ENCODE assay signal across 10 mouse cellular contexts in the genomic region with DNA sequence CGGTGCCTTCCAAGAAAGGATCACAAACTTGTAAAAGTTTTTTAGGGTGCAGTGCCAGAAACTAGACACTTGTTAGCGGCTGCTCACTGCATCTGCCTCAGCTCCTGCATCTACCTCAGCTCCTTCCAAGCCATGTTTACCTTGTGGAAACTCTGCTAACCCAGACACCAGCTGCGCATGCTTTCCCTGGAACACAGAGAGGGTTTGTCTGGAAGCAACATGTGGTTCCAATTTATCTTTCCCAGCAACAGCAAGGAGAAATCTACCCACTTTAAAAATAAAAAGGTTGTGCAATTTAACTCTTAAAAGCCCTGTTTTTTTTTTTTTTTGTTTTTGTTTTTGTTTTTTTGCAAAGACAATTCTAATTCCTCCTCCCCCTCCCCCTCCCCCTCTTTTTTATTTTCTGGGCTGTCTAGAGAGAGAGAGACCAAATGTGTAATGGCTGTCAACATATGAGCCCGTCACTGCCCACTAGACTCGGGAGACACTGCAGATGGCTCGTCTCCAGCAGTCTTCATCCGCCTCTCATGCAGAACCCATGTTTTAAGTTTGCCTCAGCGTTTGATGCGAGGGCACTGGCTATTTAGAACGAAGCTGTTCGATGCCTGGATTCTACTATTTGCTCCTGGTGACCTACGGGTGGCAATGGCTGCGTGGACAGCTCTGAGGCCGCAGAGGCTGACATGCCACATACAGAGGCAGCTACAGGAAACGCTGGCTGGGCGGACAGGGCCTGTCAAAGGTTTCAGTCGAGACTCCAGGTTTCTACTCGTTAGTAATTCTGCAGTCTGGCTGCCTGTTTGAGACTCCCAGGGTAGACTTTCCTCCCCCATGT.
A peak's percentile ranks its signal among the peaks of the same experiment; 100 is the strongest.
DNase-seq lines count a peak whose midpoint lies in the region; ATAC-seq and TF ChIP-seq lines count a peak whose summit lies in the region.
"Had no signal": no experiment of that assay in that cellular context is flagged by ENCODE, and none has a peak within 500 bp of the region (broad histone marks: within the 10 kb centered on the region; RNA-seq: fewer than 3 reads in every experiment).

No protein-coding gene starts in this region.

- H3K4me3 ChIP-seq in kidney, adult 2 months (ENCODE audit: insufficient read depth, low read depth, low read length): no peak overlapping the region
- no peak overlapping the region for H3K4me3 ChIP-seq in embryonic fibroblast, embryonic 13.5 days (ENCODE audit: insufficient read depth, low read length)
- no peak overlapping the region for H3K4me3 ChIP-seq in liver, embryonic 13.5 days (replicated peaks)
- H3K4me3 ChIP-seq: hindbrain, embryonic 15.5 days; midbrain, embryonic 13.5 days had no signal

- H3K4me1 ChIP-seq in kidney, adult 2 months (ENCODE audit: control insufficient read depth, insufficient read depth, low read length): peaks cover 24% of the 10 kb centered on the region
- no peaks in the 10 kb centered on the region for H3K4me1 ChIP-seq in embryonic fibroblast, embryonic 13.5 days (ENCODE audit: control insufficient read depth, insufficient read depth, low read length)
- peaks cover 78% of the 10 kb centered on the region for H3K4me1 ChIP-seq in liver, embryonic 13.5 days (replicated peaks)

- no peak for DNase-seq in kidney, adult 2 months
- no peak for DNase-seq in kidney, adult 18-20 months
- peak; percentile 77 for DNase-seq in embryo, embryonic 11 days
- DNase-seq in liver, embryonic 13.5 days: no peak
- DNase-seq in adrenal gland, adult 2 months: no peak
- no peak for DNase-seq in right cerebral cortex, adult 2 months (ENCODE audit: low spot score in 2 of 2)
- DNase-seq: thymus, postnatal 14 days had no signal

- ATAC-seq in liver, embryonic 13.5 days (ENCODE audit: low read depth): no peak
- ATAC-seq: midbrain, embryonic 13.5 days had no signal

- no peaks in the 10 kb centered on the region for H3K27me3 ChIP-seq in kidney, adult 2 months (replicated peaks; ENCODE audit: control insufficient read depth, insufficient read depth, low read length)
- H3K27me3 ChIP-seq in liver, embryonic 13.5 days: no peaks in the 10 kb centered on the region
- H3K27me3 ChIP-seq: hindbrain, embryonic 15.5 days; midbrain, embryonic 13.5 days had no signal

- H3K4me2 ChIP-seq in liver, embryonic 13.5 days: no peak overlapping the region
- H3K4me2 ChIP-seq: hindbrain, embryonic 15.5 days; midbrain, embryonic 13.5 days had no signal

- H3K36me3 ChIP-seq in kidney, adult 2 months (ENCODE audit: control insufficient read depth, insufficient read depth, low read length): no peaks in the 10 kb centered on the region
- peaks cover 47% of the 10 kb centered on the region for H3K36me3 ChIP-seq in liver, embryonic 13.5 days
- H3K36me3 ChIP-seq: hindbrain, embryonic 15.5 days; midbrain, embryonic 13.5 days had no signal

- TF ChIP-seq POLR2A in kidney, adult 2 months (IDR thresholded peaks at IDR 0.05; ENCODE audit: low read depth, low read length): no peak
- no peak for TF ChIP-seq POLR2A in embryonic fibroblast, embryonic 13.5 days (IDR thresholded peaks at IDR 0.05; ENCODE audit: low read depth, low read length)

- 61% methylated on average over 18 of the region's 18 CpGs for WGBS in kidney, adult 2 months
- WGBS in liver, embryonic 13.5 days (ENCODE audit: insufficient replicate concordance): 80% methylated on average over 18 of the region's 18 CpGs

- TF ChIP-seq CTCF in kidney, adult 2 months (conservative IDR thresholded peaks at IDR 0.05; ENCODE audit: insufficient read depth, insufficient read length, low read depth, low read length): no peak
- no peak for TF ChIP-seq CTCF in embryonic fibroblast, embryonic 13.5 days (IDR thresholded peaks at IDR 0.05; ENCODE audit: borderline replicate concordance, insufficient read depth, low read length)

- no peak overlapping the region for H3K9ac ChIP-seq in liver, embryonic 13.5 days
- H3K9ac ChIP-seq: hindbrain, embryonic 15.5 days; midbrain, embryonic 13.5 days had no signal

- no peaks in the 10 kb centered on the region for H3K9me3 ChIP-seq in liver, embryonic 13.5 days (replicated peaks)
- H3K9me3 ChIP-seq: hindbrain, embryonic 15.5 days; midbrain, embryonic 13.5 days had no signal

- H3K27ac ChIP-seq in kidney, adult 2 months (ENCODE audit: insufficient read depth, low read depth, low read length): peak overlapping the region; percentile 44; the same call in 1 of the 2 replicates
- H3K27ac ChIP-seq in embryonic fibroblast, embryonic 13.5 days (ENCODE audit: insufficient read depth, low read length): peak overlapping the region; percentile 29
- peak overlapping the region; percentile 58 for H3K27ac ChIP-seq in liver, embryonic 13.5 days
- H3K27ac ChIP-seq: hindbrain, embryonic 15.5 days; midbrain, embryonic 13.5 days had no signal
